Mouse (Mus musculus) cerebellum, adult (tissue): ENCODE data around the gene Fggy.
A peak's percentile ranks its signal among the peaks of the same experiment; 100 is the strongest.

ENCODE experiments used
- ATAC-seq: cut with Nextera tagmentation; 2 replicates; pipeline ENCODE4 v1.9.2; 2017; ENCODE audit warnings: mild to moderate bottlenecking, moderate library complexity, mixed read lengths; ENCODE audit not compliant: insufficient number of reproducible peaks, low FRiP score, low TSS enrichment

The Fggy gene

DNA sequence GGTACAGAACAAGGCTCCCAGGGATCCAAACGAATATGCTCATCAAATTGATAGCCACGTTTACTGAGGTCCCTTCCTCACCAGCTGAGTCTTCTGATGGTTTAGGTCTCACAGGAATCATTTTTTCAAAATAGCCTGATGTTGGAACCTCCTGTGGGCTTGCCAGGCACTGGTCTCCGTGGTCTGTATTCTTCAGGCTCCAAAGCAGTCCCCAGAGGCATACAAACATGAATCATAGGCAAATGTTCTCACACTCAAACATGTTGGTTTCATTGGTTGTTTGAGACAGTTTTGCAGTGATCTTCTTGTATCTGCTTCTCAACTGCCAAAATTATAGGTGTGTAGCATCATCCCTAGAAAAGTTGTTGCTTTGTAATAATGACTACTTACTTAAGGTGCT is 156.0 kb downstream of the Fggy start:
- no peak for ATAC-seq

DNA sequence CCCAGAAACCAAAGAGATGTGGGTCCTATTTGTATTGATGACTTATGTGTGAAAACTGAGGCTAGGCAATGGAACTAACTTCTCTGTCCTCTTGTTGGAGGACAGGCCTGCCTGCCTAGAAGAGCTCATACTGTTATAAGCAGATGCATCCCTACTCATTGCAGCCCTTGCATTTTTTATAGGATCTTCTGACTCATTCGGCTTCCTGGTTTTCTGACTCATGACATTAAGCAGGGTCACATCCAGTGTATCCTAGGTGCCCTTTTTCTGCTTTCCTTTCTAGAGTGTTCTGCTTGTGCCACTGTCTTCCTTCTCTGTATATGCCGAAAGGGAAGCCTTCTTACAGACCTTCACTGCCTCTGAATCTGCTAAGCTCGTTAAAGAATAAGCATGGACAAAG is 158.8 kb downstream of the Fggy start:
- ATAC-seq = no peak

DNA sequence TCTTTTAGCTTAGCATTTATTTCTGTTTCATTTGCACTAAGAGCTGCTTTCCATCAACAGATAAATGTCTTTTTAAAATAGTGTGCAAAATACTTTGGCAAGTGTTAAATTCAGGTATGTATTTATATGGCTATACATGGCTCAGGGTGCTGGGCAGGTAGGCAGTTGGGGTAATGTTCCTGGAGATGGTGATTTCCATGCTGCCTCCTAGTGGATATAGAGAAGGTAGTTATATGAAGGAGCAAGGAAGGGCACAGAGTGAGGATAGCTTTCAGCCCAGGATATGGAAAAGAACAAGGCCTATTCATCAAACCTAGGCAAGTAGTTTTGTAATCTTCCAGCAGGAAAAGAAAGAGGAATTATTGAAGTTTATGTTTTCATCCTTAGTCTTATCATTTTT is 166.3 kb downstream of the Fggy start:
- ATAC-seq = no peak

DNA sequence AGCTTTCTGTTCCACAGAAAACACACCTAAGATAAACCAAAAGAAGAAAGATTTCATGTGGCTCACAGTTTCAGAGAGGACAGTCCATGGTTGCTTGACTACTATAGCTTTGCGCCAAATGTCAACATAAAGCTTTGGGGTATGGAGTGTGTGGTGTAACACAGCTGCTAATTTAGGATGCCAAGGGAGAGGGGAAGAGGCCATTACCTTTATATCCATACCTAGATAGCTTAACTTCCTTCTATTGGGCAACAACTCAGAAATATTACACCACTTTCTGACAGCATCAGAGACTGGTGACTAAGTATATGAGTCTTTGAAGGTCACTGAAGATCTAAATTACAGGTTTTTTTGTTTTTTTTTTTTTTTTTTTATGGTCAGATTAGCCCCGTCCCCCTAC is 169.1 kb downstream of the Fggy start:
- ATAC-seq = no peak

DNA sequence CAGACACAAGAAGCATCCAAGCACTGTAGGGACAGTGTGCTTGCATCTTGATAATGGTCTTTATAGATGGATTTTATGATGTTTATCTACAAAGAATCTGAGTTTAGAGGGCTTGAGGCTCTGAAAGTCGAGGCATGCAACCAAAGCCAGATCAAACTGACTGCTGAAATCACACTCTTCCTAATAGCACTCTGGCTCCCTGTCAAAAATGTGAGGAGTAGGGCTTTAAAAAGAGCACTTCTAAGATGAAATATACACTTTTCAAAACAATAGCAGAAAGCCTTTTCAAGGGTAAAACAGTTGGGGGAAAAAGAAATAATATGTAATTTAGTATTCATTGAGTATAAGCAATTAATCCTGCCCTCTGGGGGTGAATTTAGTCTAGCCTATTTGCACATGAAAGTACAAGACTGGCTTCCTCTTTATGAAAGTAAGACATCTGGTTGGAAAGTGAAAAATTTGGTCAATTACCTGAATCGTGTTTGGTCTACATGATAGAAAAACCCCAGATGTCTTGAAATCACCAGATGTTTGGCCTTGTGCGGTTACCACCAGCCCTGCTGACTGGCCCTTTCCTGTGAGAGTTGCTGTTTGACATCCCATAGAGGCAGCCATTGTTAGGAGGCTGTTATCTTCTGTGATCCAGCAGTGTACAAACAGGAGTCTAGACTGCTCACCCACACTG is 172.0 kb downstream of the Fggy start:
- no peak for ATAC-seq

DNA sequence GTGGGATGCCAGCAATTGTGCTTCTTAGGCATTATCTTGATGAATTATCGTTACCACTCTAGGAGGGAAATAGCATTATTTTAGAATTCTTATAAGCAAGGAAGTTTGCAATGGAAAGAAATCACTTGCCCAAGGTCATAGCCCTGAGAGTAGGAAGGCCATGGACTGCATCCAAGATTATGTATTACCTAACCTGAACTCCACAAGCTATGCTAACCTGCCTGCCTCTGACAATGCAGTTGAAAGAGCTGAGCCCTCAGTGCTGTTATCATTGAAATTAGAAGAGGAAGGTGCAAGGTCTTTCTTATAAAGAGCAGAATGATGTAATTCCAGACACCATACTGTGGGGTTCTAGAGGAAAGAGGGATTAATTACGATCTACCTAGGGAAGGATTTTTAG is 173.8 kb downstream of the Fggy start:
- peak; percentile 53 for ATAC-seq

DNA sequence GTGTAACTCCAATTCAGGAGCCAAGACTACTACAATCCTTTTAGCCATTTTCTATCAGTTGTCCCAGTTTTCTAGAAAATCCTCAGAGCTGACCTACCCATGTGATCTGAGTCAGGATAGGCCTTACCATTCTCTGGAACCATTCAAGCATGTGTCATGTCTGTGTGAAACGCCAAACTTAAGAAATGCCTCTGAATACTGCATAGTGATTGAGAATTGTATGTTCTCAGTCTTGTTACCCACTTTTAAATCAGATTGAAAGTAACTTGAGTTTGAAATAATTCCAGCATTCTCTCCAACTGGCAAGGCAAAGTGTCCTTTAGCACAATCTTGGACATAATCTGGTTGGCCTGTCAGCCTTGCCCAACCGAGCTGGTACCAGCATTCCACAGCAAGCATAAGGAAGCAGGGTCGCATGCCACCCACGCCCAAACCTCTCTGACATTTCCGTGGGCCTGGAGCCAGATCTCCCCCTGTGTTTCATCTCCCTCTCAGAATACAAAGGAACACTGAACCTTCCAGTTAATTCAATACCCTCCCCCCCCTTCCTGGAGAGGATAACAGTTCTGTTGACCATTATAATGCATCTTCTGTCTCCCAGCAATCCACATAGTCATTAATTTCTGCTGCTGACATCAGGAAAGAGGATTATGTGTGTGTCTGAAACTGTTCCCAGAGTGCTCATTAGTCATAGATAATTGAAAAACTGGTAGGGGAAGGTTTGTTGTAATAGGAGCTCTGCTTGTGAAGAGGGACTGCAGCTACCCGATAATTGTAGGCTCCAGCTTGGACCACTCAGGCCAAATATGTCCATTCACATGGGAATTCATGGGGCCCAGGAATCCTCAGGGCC is 176.3 kb downstream of the Fggy start:
- no peak for ATAC-seq

DNA sequence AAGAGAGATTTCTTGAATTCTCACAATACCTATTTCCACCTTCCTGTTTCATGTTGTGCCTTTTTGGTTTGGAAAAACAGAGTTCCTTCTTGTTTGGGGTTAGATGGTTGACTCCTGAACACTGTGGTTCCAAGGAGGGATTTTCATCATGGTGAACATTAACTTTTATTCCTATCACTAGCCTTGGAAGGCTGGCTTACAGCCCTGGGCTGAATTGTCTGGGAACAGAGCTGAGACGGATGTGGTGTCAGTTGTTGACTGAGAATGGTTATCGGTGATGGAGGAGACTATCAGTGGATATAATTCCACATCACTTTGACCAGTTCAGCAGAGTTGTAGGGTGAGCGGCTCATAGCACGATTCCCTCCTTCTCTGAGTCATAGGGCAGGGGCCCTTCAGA is 178.7 kb downstream of the Fggy start:
- no peak for ATAC-seq

DNA sequence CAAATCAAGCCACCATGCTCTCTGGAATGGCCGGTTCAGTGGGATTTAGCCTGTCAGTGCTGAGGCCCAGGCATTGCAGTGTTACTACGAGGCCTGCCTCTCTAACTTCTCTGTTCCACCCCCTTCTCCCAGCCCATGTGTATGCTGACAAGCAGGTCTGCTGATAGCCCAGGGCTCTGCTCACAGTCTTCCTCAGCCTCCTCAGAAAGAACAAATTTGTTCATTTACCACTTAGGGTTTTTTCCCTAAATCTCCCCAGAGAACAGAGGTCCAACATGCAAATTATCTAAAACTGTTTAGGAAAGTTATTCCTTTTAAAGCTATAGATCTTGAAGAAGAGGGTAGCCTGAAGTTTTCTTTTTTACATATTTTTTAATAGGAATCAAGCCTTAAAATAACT is 179.4 kb downstream of the Fggy start:
- no peak for ATAC-seq

DNA sequence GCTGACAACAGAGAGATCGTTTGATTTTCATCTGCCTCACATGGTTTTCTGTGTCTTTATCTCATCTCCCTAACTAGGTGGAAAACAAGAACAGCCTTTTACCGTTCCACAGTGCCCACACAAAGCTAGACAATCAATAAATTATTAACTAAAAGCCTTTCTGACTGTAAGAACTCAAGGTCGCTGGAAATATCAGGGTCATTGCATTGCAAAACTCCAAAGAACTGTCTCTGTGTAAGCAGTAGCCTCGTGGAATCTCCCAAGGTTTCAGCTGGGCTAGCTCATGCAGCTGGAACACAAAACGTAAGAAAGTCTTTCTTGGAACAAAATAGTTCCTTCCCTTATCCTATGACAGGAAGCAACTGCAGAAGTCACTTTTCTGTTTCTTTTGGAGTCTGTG is 180.9 kb downstream of the Fggy start:
- ATAC-seq = no peak

DNA sequence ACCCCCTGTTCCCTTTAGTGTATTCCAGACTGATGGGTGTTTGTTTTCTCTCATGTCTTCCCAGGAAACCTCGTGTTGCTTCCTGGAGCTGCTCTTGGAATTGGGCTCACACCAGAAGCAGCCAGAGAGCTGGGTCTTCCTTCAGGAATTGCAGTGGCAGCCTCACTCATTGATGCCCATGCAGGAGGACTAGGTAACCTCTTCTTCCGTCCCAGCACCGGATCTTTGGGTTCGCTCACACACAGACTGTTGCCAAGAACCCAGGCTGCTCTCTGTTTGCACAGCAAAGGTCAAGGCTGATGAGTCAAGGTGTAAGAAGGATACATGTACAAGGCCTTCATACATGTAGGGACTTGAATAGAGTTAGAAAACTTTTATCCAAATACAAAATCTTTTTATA is 181.4 kb downstream of the Fggy start:
- no peak for ATAC-seq

DNA sequence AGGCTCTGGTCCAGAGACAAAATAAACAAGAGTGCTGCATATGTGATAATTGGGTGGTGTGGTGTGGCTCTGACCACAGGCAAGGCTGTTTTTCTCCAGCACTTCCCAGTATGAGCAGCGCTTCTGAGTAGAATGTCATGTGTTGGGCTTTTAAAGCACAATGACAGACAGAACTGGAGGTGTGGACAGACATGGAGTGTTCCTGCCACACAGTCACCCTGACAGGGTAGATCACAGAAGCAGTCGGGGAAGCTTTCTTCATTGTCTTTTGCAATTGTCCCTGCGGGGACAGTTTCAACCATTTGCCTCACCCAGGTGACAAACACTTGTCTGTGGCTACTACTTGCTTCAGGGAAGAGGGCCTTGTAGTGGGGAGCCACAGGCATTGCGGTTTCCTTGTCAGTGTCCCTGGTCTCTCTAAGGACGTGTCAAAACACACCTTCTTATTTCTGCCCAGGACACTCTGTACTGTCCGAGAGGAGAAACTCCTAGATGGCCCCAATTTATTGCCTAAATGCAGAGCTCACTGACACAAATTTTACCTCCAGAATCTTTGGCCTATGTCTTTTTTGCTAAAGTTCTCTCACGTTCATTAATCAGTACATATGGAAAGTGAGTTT is 183.9 kb downstream of the Fggy start:
- no peak for ATAC-seq

DNA sequence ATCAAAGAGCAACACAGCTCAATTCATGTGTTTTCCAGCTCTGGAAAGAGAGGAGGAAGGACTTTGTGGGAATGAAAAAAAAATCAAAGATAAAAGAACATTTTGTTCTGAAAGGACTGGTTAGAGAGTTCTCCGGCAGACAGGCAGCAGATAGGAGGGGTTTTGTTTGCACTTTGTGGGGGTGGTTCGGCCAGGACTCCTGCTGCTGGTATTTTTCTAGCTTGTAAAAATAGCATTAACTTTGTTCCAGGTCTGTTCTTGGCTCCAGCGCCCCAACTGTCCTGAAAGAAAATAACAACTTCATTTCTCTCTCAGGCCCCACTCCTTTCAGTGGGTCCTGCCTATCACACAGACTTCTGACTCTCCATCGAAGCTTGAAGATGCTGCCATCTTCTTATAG is 185.7 kb downstream of the Fggy start:
- no peak for ATAC-seq

DNA sequence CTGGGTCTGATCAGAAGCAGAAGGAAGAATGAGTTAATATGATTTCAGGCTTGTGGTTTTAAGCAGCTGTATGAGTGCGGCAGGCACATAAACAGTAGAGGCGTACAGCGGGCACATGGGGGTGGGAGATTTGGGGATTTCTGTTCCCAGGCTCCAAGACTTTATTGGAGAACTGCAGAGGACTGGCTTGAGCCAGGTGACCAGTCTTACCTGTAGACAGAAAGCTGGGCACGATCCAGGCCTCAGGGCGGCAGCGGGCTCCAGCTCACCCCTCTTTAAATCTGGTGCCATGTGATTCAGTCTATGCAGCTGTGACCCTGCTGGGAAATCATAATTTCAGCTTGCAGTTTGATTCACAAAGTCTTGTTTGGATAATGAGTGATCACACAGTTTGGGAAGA is 189.6 kb downstream of the Fggy start:
- ATAC-seq = no peak

DNA sequence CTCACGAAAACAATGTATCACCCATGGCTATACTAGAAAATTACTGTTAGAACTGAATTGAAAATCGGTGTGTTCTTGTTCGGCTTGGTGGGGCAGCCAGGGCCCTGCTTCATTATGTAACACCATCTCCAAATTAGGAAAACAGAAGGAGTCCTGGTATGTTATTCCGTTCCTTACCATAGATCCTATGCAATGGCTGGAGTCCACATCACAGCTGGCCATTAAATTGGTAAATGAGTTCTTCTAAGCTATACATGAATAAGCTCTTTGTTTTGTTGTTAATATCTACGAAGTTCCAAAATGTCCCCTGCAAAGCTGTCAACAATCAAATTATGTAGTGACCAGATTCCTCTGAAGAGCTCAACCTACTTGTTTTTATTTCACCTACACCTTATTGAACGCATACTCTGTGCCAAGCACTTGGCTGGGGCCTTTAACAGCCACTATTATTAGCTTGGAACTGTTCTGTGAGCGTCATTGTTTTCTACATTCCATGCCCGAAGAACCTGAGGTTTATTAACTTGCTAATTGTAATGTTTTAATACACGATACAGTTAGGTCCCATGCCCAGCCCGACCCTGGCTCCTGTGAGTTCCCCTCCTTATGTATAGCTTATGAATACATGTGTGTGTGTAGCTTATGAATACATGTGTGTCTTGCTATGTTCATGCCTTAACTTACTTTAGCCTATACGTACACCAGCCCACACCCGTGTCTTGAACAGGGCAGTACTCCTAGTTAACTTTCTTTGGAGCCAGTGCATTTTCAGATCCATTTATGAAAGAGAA is 190.3 kb downstream of the Fggy start:
- no peak for ATAC-seq

DNA sequence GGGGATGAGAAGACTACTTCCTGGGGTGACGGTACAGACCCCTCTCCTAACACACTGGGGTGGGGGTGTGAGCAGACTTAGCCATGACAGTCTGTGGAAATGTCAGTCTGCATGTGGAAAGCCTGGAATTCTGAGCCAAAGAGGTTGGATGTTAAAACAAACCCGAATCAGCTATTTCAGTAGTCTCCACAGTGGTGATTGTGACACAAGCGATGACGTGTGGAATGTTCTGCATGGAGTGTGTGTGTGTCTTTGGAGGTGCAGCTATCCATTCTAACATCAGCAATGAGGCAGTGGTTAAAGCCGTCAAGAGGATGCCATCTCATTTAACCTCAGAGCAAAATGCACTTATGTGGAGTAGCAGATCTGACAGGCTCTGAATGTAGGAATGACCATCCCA is 192.9 kb downstream of the Fggy start:
- ATAC-seq = no peak

DNA sequence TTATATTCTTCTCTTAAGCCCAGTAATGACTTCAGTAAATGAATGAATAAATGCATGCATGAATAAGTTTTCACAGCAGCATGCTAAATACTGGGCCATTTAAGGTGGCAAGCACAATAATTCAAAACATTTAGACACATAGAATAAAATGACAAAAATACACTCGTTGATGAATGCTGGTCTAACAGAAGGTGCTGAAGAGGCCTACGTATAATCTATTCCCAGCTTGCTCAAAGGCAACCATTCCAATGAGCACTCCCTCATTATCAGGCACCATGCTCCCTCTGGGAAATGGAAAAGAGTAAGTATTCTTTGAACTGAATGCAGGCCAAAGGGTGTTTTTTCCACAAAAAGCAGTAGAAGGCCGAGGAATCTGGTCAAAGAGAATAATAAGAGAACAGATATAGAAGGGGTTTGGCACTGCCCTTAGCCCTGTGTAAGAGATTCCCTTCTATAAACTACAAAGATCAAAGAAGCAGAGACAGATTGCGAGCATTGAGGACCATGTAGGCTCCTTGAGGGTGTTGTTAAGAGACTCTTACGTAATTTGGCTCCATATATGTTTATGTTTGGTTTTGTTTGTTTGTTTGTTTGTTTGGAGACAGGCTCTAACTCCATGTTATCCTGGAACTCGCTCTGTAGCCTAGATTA is 195.4 kb downstream of the Fggy start:
- ATAC-seq = no peak

DNA sequence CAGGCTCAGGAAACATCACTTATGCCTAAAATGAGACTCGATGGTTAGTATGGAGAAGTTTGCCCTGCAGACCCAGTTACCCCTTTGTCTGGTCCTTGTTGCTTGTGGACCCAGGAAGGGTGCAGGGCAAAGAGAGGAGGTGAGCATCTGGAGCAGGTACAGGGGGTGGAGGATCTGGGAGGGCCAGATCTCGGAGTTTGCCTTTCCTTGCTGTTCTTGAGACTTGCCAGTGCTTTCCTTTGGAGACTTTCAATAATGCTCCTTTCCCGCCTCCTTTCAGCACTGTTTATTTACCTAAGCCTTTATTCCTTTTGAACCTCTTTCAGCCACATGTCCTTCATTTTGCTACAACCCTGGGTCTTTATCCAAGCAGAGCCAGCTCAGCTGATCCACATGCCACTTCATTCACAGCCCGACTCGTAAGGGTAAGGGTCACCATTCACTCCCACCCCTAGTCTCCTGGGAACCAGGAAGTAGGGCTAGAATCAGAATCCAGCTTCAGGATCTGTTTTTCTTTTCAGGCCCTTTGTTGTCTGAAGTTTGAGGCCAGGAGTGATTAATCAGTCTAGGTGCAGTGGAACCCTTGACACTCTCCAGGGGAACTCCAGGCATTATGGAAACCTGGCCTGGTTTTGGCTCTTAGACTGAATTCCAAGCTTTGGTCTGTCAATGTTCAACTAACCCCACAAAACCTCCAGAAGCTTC is 201.9 kb downstream of the Fggy start:
- no peak for ATAC-seq

DNA sequence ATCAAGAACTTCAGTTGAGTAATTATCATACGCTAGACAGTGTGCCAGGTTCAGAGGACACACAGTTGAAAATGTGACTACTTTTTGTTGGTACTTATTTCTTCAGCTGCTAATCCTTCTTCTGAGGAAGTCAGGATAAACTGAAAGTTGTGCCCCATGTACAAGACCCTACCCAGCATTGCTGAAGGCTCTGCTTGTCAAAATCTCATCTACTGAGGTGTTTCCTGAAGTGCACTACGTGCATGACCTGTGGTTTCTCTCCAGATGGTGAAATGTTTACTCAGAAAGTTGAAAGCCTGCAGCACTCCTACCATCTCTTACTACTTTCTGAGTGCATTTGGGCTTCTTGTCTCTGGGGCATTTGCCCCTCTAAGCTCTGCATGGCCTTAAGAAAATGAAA is 208.1 kb downstream of the Fggy start:
- ATAC-seq = no peak

DNA sequence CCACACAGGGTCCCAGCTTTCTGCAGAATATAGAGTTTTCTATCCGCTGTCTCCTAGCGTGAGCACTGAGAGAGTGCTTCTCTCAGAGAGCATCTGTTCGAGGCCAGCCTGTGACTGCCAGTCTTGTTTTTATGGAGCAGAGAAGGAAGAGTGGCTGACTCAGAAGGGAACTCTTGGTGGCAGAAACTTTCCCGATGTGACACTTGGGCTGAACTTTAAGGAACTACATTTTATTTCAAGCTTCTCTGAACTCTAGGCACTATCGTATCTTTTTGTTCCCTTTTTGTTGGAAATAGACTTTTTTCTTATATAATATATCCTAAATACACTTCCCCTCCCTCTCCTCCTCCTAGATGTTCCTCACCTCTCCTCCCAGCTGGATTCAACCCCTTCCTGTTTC is 213.2 kb downstream of the Fggy start:
- ATAC-seq = no peak
